Mouse (Mus musculus): ENCODE results near the gene Kcne2.

- no peak for TF ChIP-seq CTCF (IDR thresholded peaks at IDR 0.05; ENCODE audit: control insufficient read depth, insufficient read depth, low read length)
- TF ChIP-seq POLR2A (IDR thresholded peaks at IDR 0.05; ENCODE audit: borderline replicate concordance, control insufficient read depth, low read depth, low read length): no peak
Measured at GRCm38 (mm10) chr16:92301989-92302388, 9.8 kb downstream of the Kcne2 start.
